Mouse (Mus musculus) spleen, adult 2 months (tissue): ENCODE data around the gene Wwox. TPM values are rescaled to one million over a fixed set of nuclear protein-coding genes. Genes with fewer than 3 reads are reported as not detected.

Experiments
- DNase-seq, 2 experiments: peaks; one replicate each; pipeline versions ENCODE4 v3.0.0 to v3.0.0-alpha.2; 2012 to 2021; ENCODE audit warnings: low spot score in 2 of 2, low read depth in 1 of 2
- H3K27ac ChIP-seq: fragments of 200-500 bp; 2 replicates; pipeline ENCODE4 v1.5.1; 2012; ENCODE audit warnings: low read length, inconsistent platforms; ENCODE audit not compliant: insufficient read depth
- H3K27me3 ChIP-seq: fragments of 200-500 bp; 2 replicates; pipeline ENCODE4 v1.6.1; 2012; ENCODE audit warnings: mild to moderate bottlenecking, moderate library complexity, low read length, inconsistent platforms; ENCODE audit not compliant: control insufficient read depth, insufficient read depth
- H3K36me3 ChIP-seq: fragments of 200-500 bp; 2 replicates; pipeline ENCODE4 v1.6.1; 2012; ENCODE audit warnings: mild to moderate bottlenecking, low read length, inconsistent platforms; ENCODE audit not compliant: control insufficient read depth, insufficient read depth
- H3K4me1 ChIP-seq: fragments of 200-500 bp; 2 replicates; pipeline ENCODE4 v1.6.1; 2011; ENCODE audit warnings: inconsistent platforms; ENCODE audit not compliant: control insufficient read depth, insufficient read depth, insufficient read length
- H3K4me3 ChIP-seq: fragments of 200-500 bp; 2 replicates; pipeline ENCODE4 v1.5.1; 2011; ENCODE audit warnings: mild to moderate bottlenecking, inconsistent platforms; ENCODE audit not compliant: insufficient read depth, insufficient read length; ENCODE audit errors: extremely low read depth
- CTCF ChIP-seq: fragments of 200-500 bp; IDR thresholded peaks from 2 replicates; pipeline ENCODE4 v1.5.1; 2011; ENCODE audit warnings: mild to moderate bottlenecking, inconsistent platforms; ENCODE audit not compliant: insufficient read depth, insufficient read length, insufficient replicate concordance; ENCODE audit errors: extremely low read depth
- POLR2A ChIP-seq: fragments of 200-500 bp; IDR thresholded peaks from 2 replicates; pipeline ENCODE4 v1.6.1; 2011; ENCODE audit warnings: low read depth, low read length, inconsistent platforms
- WGBS: fragments of 180-500 bp; shearing (Covaris S2); methylation state at CpG from one replicate; pipeline ENCODE4 v1.1.7; 2018; 5-methylcytosine and 5-hydroxymethylcytosine counted together
- polyA plus RNA-seq: library from polyadenylated mRNA; depleted of rRNA; stranded (reverse); fragments of >200 nt; gene quantifications from 2 replicates; pipeline ENCODE4 v1.2.3, GENCODE M21; 2012

The Wwox gene
- polyA plus RNA-seq, 1 experiment = 3.8 TPM

GRCm38 (mm10) chr8:114869321-114869720, 429.9 kb downstream of the Wwox start:
- Histone ChIP-seq H3K4me1 (no peaks in the 10 kb centered on the region), H3K27me3 (no peaks in the 10 kb centered on the region), H3K27ac (no peak overlapping the region), H3K36me3 (no peaks in the 10 kb centered on the region), H3K4me3 (no peak overlapping the region)
- no peak for TF ChIP-seq POLR2A
- no peak for TF ChIP-seq CTCF
- DNase-seq = no peak
- WGBS = 92% methylated on average over 6 of the region's 6 CpGs

GRCm38 (mm10) chr8:114870410-114870809, 431.0 kb downstream of the Wwox start:
- H3K4me1 ChIP-seq = no peaks in the 10 kb centered on the region; the same call in 1 of the 2 replicates
- no peaks in the 10 kb centered on the region for H3K36me3 ChIP-seq
- TF ChIP-seq CTCF (no peak), POLR2A (no peak)
- DNase-seq = no peak
- no peaks in the 10 kb centered on the region for H3K27me3 ChIP-seq
- H3K27ac ChIP-seq = no peak overlapping the region
- WGBS = 83% methylated on average over 8 of the region's 8 CpGs
- no peak overlapping the region for H3K4me3 ChIP-seq

GRCm38 (mm10) chr8:114872491-114872890, 433.0 kb downstream of the Wwox start:
- DNase-seq = no peak
- Histone ChIP-seq H3K36me3 (no peaks in the 10 kb centered on the region), H3K27me3 (no peaks in the 10 kb centered on the region), H3K4me1 (no peaks in the 10 kb centered on the region; the same call in 1 of the 2 replicates), H3K4me3 (no peak overlapping the region), H3K27ac (no peak overlapping the region)
- WGBS = 74% methylated on average over 3 of the region's 3 CpGs
- TF ChIP-seq POLR2A (no peak), CTCF (no peak)

- Histone ChIP-seq H3K4me3 (no peak overlapping the region), H3K36me3 (no peaks in the 10 kb centered on the region), H3K27me3 (no peaks in the 10 kb centered on the region), H3K4me1 (peaks cover 20% of the 10 kb centered on the region), H3K27ac (no peak overlapping the region)
- no peak for DNase-seq
- WGBS = 60% methylated on average over 5 of the region's 5 CpGs
- no peak for TF ChIP-seq CTCF
- TF ChIP-seq POLR2A = no peak
Observed at GRCm38 (mm10) chr8:114875161-114875560, 435.7 kb downstream of the Wwox start.

DNA sequence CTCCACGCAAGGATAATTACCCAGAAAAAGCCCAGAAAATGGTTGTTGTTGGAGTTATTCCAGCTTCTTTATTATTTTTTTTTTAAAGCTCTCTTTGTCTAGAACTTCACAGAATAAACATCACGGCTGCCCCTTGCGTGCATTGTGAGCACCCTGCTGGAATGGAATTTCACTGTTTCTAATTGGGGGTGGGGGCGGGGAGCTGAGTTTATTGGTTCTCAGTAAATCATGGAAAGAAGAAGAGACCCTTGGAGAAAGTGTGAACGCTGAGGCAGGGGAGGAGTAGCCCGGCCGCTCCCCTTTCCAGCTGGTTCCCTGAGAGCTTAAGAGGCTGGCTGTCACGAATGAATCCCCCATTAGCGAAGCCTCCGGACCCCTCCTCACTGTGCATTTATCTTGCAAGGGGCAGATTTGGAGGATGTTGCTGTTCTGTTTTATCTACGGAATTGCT, 436.7 kb downstream of the Wwox start:
- no peaks in the 10 kb centered on the region for H3K36me3 ChIP-seq
- H3K4me1 ChIP-seq = peaks cover 26% of the 10 kb centered on the region
- DNase-seq = no peak
- no peaks in the 10 kb centered on the region for H3K27me3 ChIP-seq
- no peak overlapping the region for H3K4me3 ChIP-seq
- WGBS = 86% methylated on average over 11 of the region's 11 CpGs
- H3K27ac ChIP-seq = no peak overlapping the region
- TF ChIP-seq POLR2A (no peak), CTCF (no peak)

DNA sequence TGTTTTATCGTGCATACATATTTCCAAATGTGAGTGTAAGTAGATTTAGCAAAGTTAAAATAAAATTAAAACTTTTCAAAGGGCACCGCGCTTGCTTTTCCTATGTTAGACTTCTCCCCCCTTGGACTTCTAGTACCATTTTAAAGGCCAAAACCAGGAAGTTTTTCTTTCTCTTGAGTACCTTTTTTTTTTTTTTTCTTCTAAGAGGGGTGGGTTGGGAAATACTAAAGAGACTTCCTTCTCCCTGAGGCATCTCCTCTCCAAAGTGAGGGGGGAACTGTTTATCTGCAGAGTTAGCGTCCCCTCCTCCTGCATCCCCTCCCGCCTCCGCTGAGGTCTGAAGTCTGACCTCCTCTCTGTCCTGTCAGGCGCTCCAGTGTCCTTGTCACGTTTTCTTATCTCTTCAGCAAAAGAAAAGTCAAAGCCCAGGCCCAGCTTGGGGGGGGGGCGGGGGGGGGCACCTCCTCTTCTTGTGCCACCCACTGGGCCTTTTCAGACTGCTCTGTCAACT, 437.3 kb downstream of the Wwox start:
- Histone ChIP-seq H3K36me3 (no peaks in the 10 kb centered on the region), H3K4me3 (no peak overlapping the region), H3K27ac (no peak overlapping the region), H3K4me1 (peaks cover 31% of the 10 kb centered on the region), H3K27me3 (no peaks in the 10 kb centered on the region)
- 67% methylated on average over 9 of the region's 9 CpGs for WGBS
- TF ChIP-seq CTCF (no peak), POLR2A (no peak)
- no peak for DNase-seq

DNA sequence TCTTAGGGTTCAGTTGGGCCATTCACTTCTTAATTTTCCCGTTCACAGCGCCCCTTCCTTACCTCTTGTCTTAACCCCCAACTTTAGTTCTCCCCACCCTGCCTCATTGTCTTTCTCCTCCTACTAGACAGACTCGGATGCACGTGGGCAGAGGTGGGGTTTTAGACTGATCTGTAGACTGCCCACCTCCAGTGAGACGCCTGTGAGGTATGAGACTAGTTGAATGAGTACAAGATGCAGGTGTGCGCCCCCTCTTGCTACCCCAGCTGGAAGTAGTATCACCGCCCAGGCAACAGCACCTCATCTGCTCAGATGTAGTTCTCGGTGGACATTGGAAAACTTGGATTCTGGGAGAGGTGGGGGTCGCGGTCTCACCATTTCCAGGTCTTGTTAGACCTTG, 437.8 kb downstream of the Wwox start:
- 87% methylated on average over 10 of the region's 10 CpGs for WGBS
- no peak for DNase-seq
- Histone ChIP-seq H3K4me3 (no peak overlapping the region), H3K27me3 (no peaks in the 10 kb centered on the region), H3K36me3 (no peaks in the 10 kb centered on the region), H3K4me1 (peaks cover 34% of the 10 kb centered on the region), H3K27ac (no peak overlapping the region)
- TF ChIP-seq POLR2A = no peak
- no peak for TF ChIP-seq CTCF
